Mouse (Mus musculus): ENCODE results near the gene Cst3. TPM values are rescaled to one million over a fixed set of nuclear protein-coding genes. Genes with fewer than 3 reads are reported as not detected.

The Cst3 gene
- polyA plus RNA-seq, 1 experiment from 2014 or later, result 470 TPM

Other genes starting within 250 kb of the Cst3 start
- 66.4 and 67.0 TPM in 2 replicates for gene Nxt1, start 203.1 kb downstream of the Cst3 start, polyA plus RNA-seq (2015; fragmentation: Nextera tagmentation; extraction: Ambion mirVana)
- 18.9 and 19.6 TPM in 2 replicates for gene Gzf1, start 194.7 kb downstream of the Cst3 start, polyA plus RNA-seq (2015; fragmentation: Nextera tagmentation; extraction: Ambion mirVana)
- 4.9 TPM in 2 replicates for gene Napb, start 143.2 kb downstream of the Cst3 start, polyA plus RNA-seq (2015; fragmentation: Nextera tagmentation; extraction: Ambion mirVana)
- gene Cstl1, start 125.3 kb downstream of the Cst3 start, polyA plus RNA-seq (2015; fragmentation: Nextera tagmentation; extraction: Ambion mirVana), result not detected in 2 replicates
- gene Cst11, start 104.2 kb downstream of the Cst3 start, polyA plus RNA-seq (2015; fragmentation: Nextera tagmentation; extraction: Ambion mirVana), result not detected in 2 replicates
- not detected in 2 replicates for gene 8030411F24Rik, start 93.7 kb downstream of the Cst3 start, polyA plus RNA-seq (2015; fragmentation: Nextera tagmentation; extraction: Ambion mirVana)
- not detected in 2 replicates for gene Cst12, start 86.3 kb downstream of the Cst3 start, polyA plus RNA-seq (2015; fragmentation: Nextera tagmentation; extraction: Ambion mirVana)
- 2.5 and 4.3 TPM in 2 replicates for gene Cst8, start 76.9 kb downstream of the Cst3 start, polyA plus RNA-seq (2015; fragmentation: Nextera tagmentation; extraction: Ambion mirVana)
- gene Cst13, start 55.6 kb downstream of the Cst3 start, polyA plus RNA-seq (2015; fragmentation: Nextera tagmentation; extraction: Ambion mirVana), result not detected in 2 replicates
- not detected in 2 replicates for gene Cst9, start 40.5 kb downstream of the Cst3 start, polyA plus RNA-seq (2015; fragmentation: Nextera tagmentation; extraction: Ambion mirVana)
- not detected in 2 replicates for gene 9230104L09Rik, start 10.7 kb downstream of the Cst3 start, polyA plus RNA-seq (2015; fragmentation: Nextera tagmentation; extraction: Ambion mirVana)
- not detected in 2 replicates for gene Gm1330, start 127.6 kb upstream of the Cst3 start, polyA plus RNA-seq (2015; fragmentation: Nextera tagmentation; extraction: Ambion mirVana)
- not detected in 2 replicates for gene Gm10750, start 141.5 kb upstream of the Cst3 start, polyA plus RNA-seq (2015; fragmentation: Nextera tagmentation; extraction: Ambion mirVana)